Mouse (Mus musculus): ENCODE results near the gene 4933414I15Rik. TPM values are rescaled to one million over a fixed set of nuclear protein-coding genes. Genes with fewer than 3 reads are reported as not detected.

Gene 4933414I15Rik
- total and polyA plus RNA-seq, 2 experiments from 2014 or later: not detected

- H3K4me1 ChIP-seq (ENCODE audit: control insufficient read depth, insufficient read depth): peaks cover 5% of the 10 kb centered on the region; the same call in 1 of the 2 replicates
- H3K9ac ChIP-seq (replicated peaks; ENCODE audit: low read depth, low read length): no peak overlapping the region
- DNase-seq (ENCODE audit: low spot score) (no peak), ATAC-seq (ENCODE audit: insufficient read depth, low read depth) (no peak)
- H3K4me3 ChIP-seq (ENCODE audit: low read depth, low read length): no peak overlapping the region
- H3K27ac ChIP-seq (ENCODE audit: low read depth): no peak overlapping the region
- peaks cover 33% of the 10 kb centered on the region for H3K36me3 ChIP-seq (replicated peaks; ENCODE audit: control insufficient read depth, insufficient read depth, low read length)
- H3K9me3 ChIP-seq (replicated peaks; ENCODE audit: control insufficient read depth, low read length): no peaks in the 10 kb centered on the region
- 89% methylated on average over 1 of the region's 1 CpGs for WGBS
- H3K27me3 ChIP-seq (ENCODE audit: control insufficient read depth, insufficient read depth, low read length): no peaks in the 10 kb centered on the region
- no peak overlapping the region for H3K4me2 ChIP-seq (ENCODE audit: low read depth, low read length)
- TF ChIP-seq EP300 (IDR thresholded peaks at IDR 0.05; ENCODE audit: low read depth) (no peak), CTCF (IDR thresholded peaks at IDR 0.05; ENCODE audit: low read depth) (no peak)
Measured at GRCm38 (mm10) chr11:50913301-50913700, 30.3 kb downstream of the 4933414I15Rik start.

GRCm38 (mm10) chr11:50908136-50908535, 35.4 kb downstream of the 4933414I15Rik start:
- Histone ChIP-seq H3K27ac (ENCODE audit: low read depth) (no peak overlapping the region), H3K36me3 (replicated peaks; ENCODE audit: control insufficient read depth, insufficient read depth, low read length) (peaks cover 81% of the 10 kb centered on the region), H3K4me2 (ENCODE audit: low read depth, low read length) (no peak overlapping the region), H3K4me1 (ENCODE audit: control insufficient read depth, insufficient read depth) (no peaks in the 10 kb centered on the region; the same call in 1 of the 2 replicates), H3K4me3 (ENCODE audit: low read depth, low read length) (no peak overlapping the region), H3K9ac (replicated peaks; ENCODE audit: low read depth, low read length) (no peak overlapping the region), H3K27me3 (ENCODE audit: control insufficient read depth, insufficient read depth, low read length) (no peaks in the 10 kb centered on the region), H3K9me3 (replicated peaks; ENCODE audit: control insufficient read depth, low read length) (peaks cover 14% of the 10 kb centered on the region)
- DNase-seq (ENCODE audit: low spot score) (no peak), ATAC-seq (ENCODE audit: insufficient read depth, low read depth) (no peak)
- TF ChIP-seq EP300 (IDR thresholded peaks at IDR 0.05; ENCODE audit: low read depth) (no peak), CTCF (IDR thresholded peaks at IDR 0.05; ENCODE audit: low read depth) (no peak)
- 91% methylated on average over 5 of the region's 5 CpGs for WGBS

- Histone ChIP-seq H3K4me3 (ENCODE audit: low read depth, low read length) (no peak overlapping the region), H3K9me3 (replicated peaks; ENCODE audit: control insufficient read depth, low read length) (peaks cover 54% of the 10 kb centered on the region), H3K4me2 (ENCODE audit: low read depth, low read length) (no peak overlapping the region), H3K36me3 (replicated peaks; ENCODE audit: control insufficient read depth, insufficient read depth, low read length) (peaks cover 24% of the 10 kb centered on the region), H3K9ac (replicated peaks; ENCODE audit: low read depth, low read length) (no peak overlapping the region), H3K27me3 (ENCODE audit: control insufficient read depth, insufficient read depth, low read length) (no peaks in the 10 kb centered on the region), H3K4me1 (ENCODE audit: control insufficient read depth, insufficient read depth) (no peaks in the 10 kb centered on the region), H3K27ac (ENCODE audit: low read depth) (no peak overlapping the region)
- ATAC-seq (ENCODE audit: insufficient read depth, low read depth): no peak
- DNase-seq (ENCODE audit: low spot score): no peak
- 56% methylated on average over 1 of the region's 1 CpGs for WGBS
- no peak for TF ChIP-seq CTCF (IDR thresholded peaks at IDR 0.05; ENCODE audit: low read depth)
Measured at GRCm38 (mm10) chr11:50897359-50897758, 46.2 kb downstream of the 4933414I15Rik start.

GRCm38 (mm10) chr11:50892441-50892840, 51.1 kb downstream of the 4933414I15Rik start:
- Histone ChIP-seq H3K4me1 (ENCODE audit: control insufficient read depth, insufficient read depth) (0 out of 2 replicates have a peak, but pooled peaks cover 4% of the 10 kb centered on the region), H3K27ac (ENCODE audit: low read depth) (no peak overlapping the region), H3K27me3 (ENCODE audit: control insufficient read depth, insufficient read depth, low read length) (no peaks in the 10 kb centered on the region), H3K4me2 (ENCODE audit: low read depth, low read length) (no peak overlapping the region), H3K9me3 (replicated peaks; ENCODE audit: control insufficient read depth, low read length) (peaks cover 11% of the 10 kb centered on the region), H3K9ac (replicated peaks; ENCODE audit: low read depth, low read length) (no peak overlapping the region), H3K4me3 (ENCODE audit: low read depth, low read length) (no peak overlapping the region), H3K36me3 (replicated peaks; ENCODE audit: control insufficient read depth, insufficient read depth, low read length) (no peaks in the 10 kb centered on the region)
- 39% methylated on average over 2 of the region's 2 CpGs for WGBS
- ATAC-seq (ENCODE audit: insufficient read depth, low read depth) (no peak), DNase-seq (ENCODE audit: low spot score) (no peak)
- no peak for TF ChIP-seq CTCF (IDR thresholded peaks at IDR 0.05; ENCODE audit: low read depth)
- TF ChIP-seq EP300 (IDR thresholded peaks at IDR 0.05; ENCODE audit: low read depth): no peak

Other genes with a start within 250 kb of the 4933414I15Rik start
- 4.4 and 6.0 TPM in 2 replicates for gene Zfp354c, start 116.0 kb downstream of the 4933414I15Rik start, total RNA-seq (2014; rRNA removed; ENCODE audit: low replicate concordance)
- gene Zfp354c, start 116.0 kb downstream of the 4933414I15Rik start, polyA plus RNA-seq (2015; fragmentation: Nextera tagmentation; extraction: Ambion mirVana): 3.6 TPM in 2 replicates
- gene Zfp879, start 102.2 kb downstream of the 4933414I15Rik start, total RNA-seq (2014; rRNA removed; ENCODE audit: low replicate concordance): 0.38 TPM in 1 of 2 replicates, not detected in the other
- 0.66 and 0.72 TPM in 2 replicates for gene Zfp879, start 102.2 kb downstream of the 4933414I15Rik start, polyA plus RNA-seq (2015; fragmentation: Nextera tagmentation; extraction: Ambion mirVana)
- gene Grm6, start 93.1 kb downstream of the 4933414I15Rik start, total RNA-seq (2014; rRNA removed; ENCODE audit: low replicate concordance): not detected in 2 replicates
- gene Grm6, start 93.1 kb downstream of the 4933414I15Rik start, polyA plus RNA-seq (2015; fragmentation: Nextera tagmentation; extraction: Ambion mirVana): not detected in 2 replicates
- not detected in 2 replicates for gene Zfp454, start 56.1 kb downstream of the 4933414I15Rik start, total RNA-seq (2014; rRNA removed; ENCODE audit: low replicate concordance)
- gene Zfp454, start 56.1 kb downstream of the 4933414I15Rik start, polyA plus RNA-seq (2015; fragmentation: Nextera tagmentation; extraction: Ambion mirVana): 1.7 and 2.0 TPM in 2 replicates
- 2.4 and 19.3 TPM in 2 replicates for gene Zfp2, start 27.6 kb downstream of the 4933414I15Rik start, total RNA-seq (2014; rRNA removed; ENCODE audit: low replicate concordance)
- gene Zfp2, start 27.6 kb downstream of the 4933414I15Rik start, polyA plus RNA-seq (2015; fragmentation: Nextera tagmentation; extraction: Ambion mirVana): 5.3 and 5.5 TPM in 2 replicates
- 0.73 TPM in 1 of 2 replicates, not detected in the other for gene Zfp354b, start 12.1 kb downstream of the 4933414I15Rik start, total RNA-seq (2014; rRNA removed; ENCODE audit: low replicate concordance)
- gene Zfp354b, start 12.1 kb downstream of the 4933414I15Rik start, polyA plus RNA-seq (2015; fragmentation: Nextera tagmentation; extraction: Ambion mirVana): 0.85 TPM in 2 replicates
- gene Prop1, start 10.0 kb upstream of the 4933414I15Rik start, total RNA-seq (2014; rRNA removed; ENCODE audit: low replicate concordance): not detected in 2 replicates
- gene Prop1, start 10.0 kb upstream of the 4933414I15Rik start, polyA plus RNA-seq (2015; fragmentation: Nextera tagmentation; extraction: Ambion mirVana): not detected in 2 replicates
- gene Olfr1378, start 22.8 kb upstream of the 4933414I15Rik start, total RNA-seq (2014; rRNA removed; ENCODE audit: low replicate concordance): not detected in 2 replicates
- gene Olfr1378, start 22.8 kb upstream of the 4933414I15Rik start, polyA plus RNA-seq (2015; fragmentation: Nextera tagmentation; extraction: Ambion mirVana): not detected in 2 replicates
- not detected in 2 replicates for gene Olfr1377, start 38.2 kb upstream of the 4933414I15Rik start, total RNA-seq (2014; rRNA removed; ENCODE audit: low replicate concordance)
- gene Olfr1377, start 38.2 kb upstream of the 4933414I15Rik start, polyA plus RNA-seq (2015; fragmentation: Nextera tagmentation; extraction: Ambion mirVana): not detected in 2 replicates
- gene Olfr51, start 59.8 kb upstream of the 4933414I15Rik start, total RNA-seq (2014; rRNA removed; ENCODE audit: low replicate concordance): not detected in 2 replicates
- not detected in 2 replicates for gene Olfr51, start 59.8 kb upstream of the 4933414I15Rik start, polyA plus RNA-seq (2015; fragmentation: Nextera tagmentation; extraction: Ambion mirVana)
- gene Olfr54, start 70.5 kb upstream of the 4933414I15Rik start, total RNA-seq (2014; rRNA removed; ENCODE audit: low replicate concordance): not detected in 2 replicates
- gene Olfr54, start 70.5 kb upstream of the 4933414I15Rik start, polyA plus RNA-seq (2015; fragmentation: Nextera tagmentation; extraction: Ambion mirVana): not detected in 2 replicates
- not detected in 2 replicates for gene Olfr1375, start 104.3 kb upstream of the 4933414I15Rik start, total RNA-seq (2014; rRNA removed; ENCODE audit: low replicate concordance)
- gene Olfr1375, start 104.3 kb upstream of the 4933414I15Rik start, polyA plus RNA-seq (2015; fragmentation: Nextera tagmentation; extraction: Ambion mirVana): not detected in 2 replicates
- 0.62 and 4.6 TPM in 2 replicates for gene Zfp354a, start 115.5 kb upstream of the 4933414I15Rik start, total RNA-seq (2014; rRNA removed; ENCODE audit: low replicate concordance)
- gene Zfp354a, start 115.5 kb upstream of the 4933414I15Rik start, polyA plus RNA-seq (2015; fragmentation: Nextera tagmentation; extraction: Ambion mirVana): 3.4 and 4.2 TPM in 2 replicates